Mouse (Mus musculus) intestine, embryonic 16.5 days (tissue): ENCODE data around the gene Mtor. TPM values are rescaled to one million over a fixed set of nuclear protein-coding genes. Genes with fewer than 3 reads are reported as not detected.

Source experiments
- ATAC-seq: fragments of 200-750 bp; cut with Nextera tagmentation; 2 replicates; pipeline ENCODE4 v1.8.0; 2017; ENCODE audit warnings: moderate TSS enrichment, moderate library complexity
- H3K27ac ChIP-seq: fragments of 300-500 bp; sonication (generic); 2 replicates; pipeline ENCODE4 v1.5.1; 2014; ENCODE audit warnings: mild to moderate bottlenecking, low read length
- H3K27me3 ChIP-seq: fragments of 300-500 bp; sonication (generic); replicated peaks from 2 replicates; pipeline ENCODE4 v1.6.1; 2014; ENCODE audit warnings: low read length, control low read depth, mixed read lengths; ENCODE audit not compliant: control insufficient read depth, insufficient read depth
- H3K36me3 ChIP-seq: fragments of 300-500 bp; sonication (generic); 2 replicates; pipeline ENCODE4 v1.6.1; 2014; ENCODE audit warnings: low read length, control low read depth; ENCODE audit not compliant: control insufficient read depth, insufficient read depth
- H3K4me1 ChIP-seq: fragments of 300-500 bp; sonication (generic); 2 replicates; pipeline ENCODE4 v1.6.1; 2014; ENCODE audit warnings: low read length, control low read depth, mixed read lengths; ENCODE audit not compliant: control insufficient read depth, insufficient read depth
- H3K4me2 ChIP-seq: fragments of 300-500 bp; sonication (generic); 2 replicates; pipeline ENCODE4 v1.6.1; 2014; ENCODE audit warnings: low read depth, low read length, control low read depth
- H3K4me3 ChIP-seq: fragments of 300-500 bp; sonication (generic); 2 replicates; pipeline ENCODE4 v1.5.1; 2014; ENCODE audit warnings: mild to moderate bottlenecking, low read length
- H3K9ac ChIP-seq: fragments of 300-500 bp; sonication (generic); 2 replicates; pipeline ENCODE4 v1.6.1; 2014; ENCODE audit warnings: low read depth, low read length
- H3K9me3 ChIP-seq: fragments of 300-500 bp; sonication (generic); 2 replicates; pipeline ENCODE4 v1.6.1; 2016; ENCODE audit warnings: low read length, control low read depth; ENCODE audit not compliant: control insufficient read depth
- WGBS: fragments of 180-500 bp; shearing (Covaris S2); extraction: QIAGEN DNeasy Blood & Tissue Kit; methylation state at CpG from one replicate; pipeline ENCODE4 v1.1.7; 2014; 5-methylcytosine and 5-hydroxymethylcytosine counted together
- polyA plus RNA-seq: library from polyadenylated mRNA; unstranded; fragments of >200 nt; fragmentation: Nextera tagmentation; extraction: Ambion mirVana; gene quantifications from 2 replicates; pipeline ENCODE4 v1.2.1, GENCODE M21; 2015

Mtor gene
- polyA plus RNA-seq, 1 experiment from 2014 or later: 10.9 TPM

DNA sequence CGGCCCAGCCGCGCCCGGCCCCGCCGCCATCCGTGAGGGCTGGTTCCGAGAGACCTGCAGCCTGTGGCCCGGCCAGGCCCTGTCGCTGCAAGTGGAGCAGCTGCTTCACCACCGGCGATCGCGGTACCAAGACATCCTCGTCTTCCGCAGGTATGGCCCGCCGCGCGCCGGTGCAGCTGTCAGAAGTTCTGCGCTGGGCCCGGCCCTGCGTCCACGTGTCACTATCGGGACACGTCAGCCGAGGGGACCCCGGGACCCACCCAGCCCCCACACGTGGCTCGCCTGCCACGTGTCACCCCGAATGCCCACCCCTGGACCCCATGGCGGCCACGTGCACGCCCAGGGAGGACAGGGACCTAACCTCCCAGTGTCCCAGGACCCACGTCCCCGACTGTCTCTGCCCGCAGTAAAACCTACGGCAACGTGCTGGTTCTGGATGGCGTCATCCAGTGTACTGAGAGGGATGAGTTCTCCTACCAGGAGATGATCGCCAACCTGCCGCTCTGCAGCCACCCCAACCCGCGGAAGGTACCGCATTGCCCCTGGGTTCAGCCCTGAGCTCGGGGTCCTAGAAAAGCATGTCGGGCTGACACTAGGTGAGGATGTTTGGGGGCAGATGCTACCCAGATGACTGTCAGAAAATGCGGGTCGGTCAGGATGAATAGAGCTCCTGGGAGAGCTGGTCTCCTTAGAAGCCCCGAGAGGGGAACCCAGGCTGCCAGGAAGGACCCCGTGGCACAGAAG, 143.4 kb downstream of the Mtor start:
- WGBS: under 1% methylated on average over 53 of the region's 53 CpGs
- no peaks in the 10 kb centered on the region for H3K9me3 ChIP-seq
- H3K4me2 ChIP-seq: peak overlapping the region; percentile 83
- H3K27ac ChIP-seq: no peak overlapping the region
- peaks cover 34% of the 10 kb centered on the region for H3K36me3 ChIP-seq
- H3K4me3 ChIP-seq: peak overlapping the region; percentile 96
- H3K4me1 ChIP-seq: peaks cover 13% of the 10 kb centered on the region
- H3K27me3 ChIP-seq: no peaks in the 10 kb centered on the region
- ATAC-seq: peak; percentile 68
- peak overlapping the region; percentile 91 for H3K9ac ChIP-seq

DNA sequence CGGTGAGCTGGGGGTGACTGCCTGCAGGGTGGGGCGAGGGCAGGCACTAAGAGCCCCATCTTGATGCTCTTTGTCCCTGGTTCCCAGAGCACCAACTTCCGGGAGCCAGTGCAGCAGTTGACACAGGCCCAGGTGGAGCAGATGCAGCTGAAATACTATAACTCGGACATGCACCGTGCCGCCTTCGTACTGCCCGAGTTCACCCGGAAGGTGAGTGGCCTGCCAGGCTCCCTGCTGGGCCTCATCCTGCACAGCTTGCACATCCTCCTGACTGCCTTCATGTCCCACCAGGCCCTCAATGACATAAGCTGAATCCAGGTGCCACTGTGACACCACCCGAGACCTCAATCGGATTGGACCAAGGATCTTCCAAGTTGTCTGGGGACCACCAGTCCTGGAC, 145.6 kb downstream of the Mtor start:
- WGBS: 94% methylated on average over 11 of the region's 11 CpGs
- H3K4me3 ChIP-seq: no peak overlapping the region
- H3K36me3 ChIP-seq: peaks cover 51% of the 10 kb centered on the region
- H3K4me1 ChIP-seq: peaks cover 13% of the 10 kb centered on the region
- no peaks in the 10 kb centered on the region for H3K27me3 ChIP-seq
- ATAC-seq: no peak
- no peak overlapping the region for H3K27ac ChIP-seq
- peaks cover 4% of the 10 kb centered on the region; the same call in 1 of the 2 replicates for H3K9me3 ChIP-seq
- H3K4me2 ChIP-seq: no peak overlapping the region
- H3K9ac ChIP-seq: no peak overlapping the region

GRCm38 (mm10) chr4:148595916-148596315, 147.5 kb downstream of the Mtor start:
- Histone ChIP-seq H3K9ac (no peak overlapping the region), H3K27me3 (no peaks in the 10 kb centered on the region), H3K36me3 (peaks cover 52% of the 10 kb centered on the region), H3K4me2 (no peak overlapping the region), H3K27ac (no peak overlapping the region), H3K4me1 (peaks cover 10% of the 10 kb centered on the region), H3K4me3 (no peak overlapping the region), H3K9me3 (peaks cover 4% of the 10 kb centered on the region; the same call in 1 of the 2 replicates)
- 84% methylated on average over 6 of the region's 6 CpGs for WGBS
- no peak for ATAC-seq

GRCm38 (mm10) chr4:148596731-148597130, 148.3 kb downstream of the Mtor start:
- Histone ChIP-seq H3K4me3 (no peak overlapping the region), H3K4me1 (peaks cover 10% of the 10 kb centered on the region), H3K9me3 (peaks cover 4% of the 10 kb centered on the region; the same call in 1 of the 2 replicates), H3K9ac (no peak overlapping the region), H3K27me3 (no peaks in the 10 kb centered on the region), H3K27ac (no peak overlapping the region), H3K36me3 (peaks cover 52% of the 10 kb centered on the region), H3K4me2 (no peak overlapping the region)
- ATAC-seq: no peak
- WGBS: 96% methylated on average over 3 of the region's 3 CpGs

GRCm38 (mm10) chr4:148598826-148599225, 150.4 kb downstream of the Mtor start:
- Histone ChIP-seq H3K4me2 (no peak overlapping the region), H3K27me3 (no peaks in the 10 kb centered on the region), H3K9me3 (peaks cover 4% of the 10 kb centered on the region; the same call in 1 of the 2 replicates), H3K4me1 (no peaks in the 10 kb centered on the region), H3K36me3 (peaks cover 45% of the 10 kb centered on the region), H3K27ac (no peak overlapping the region), H3K9ac (no peak overlapping the region), H3K4me3 (no peak overlapping the region)
- 95% methylated on average over 12 of the region's 12 CpGs for WGBS
- ATAC-seq: no peak

- Histone ChIP-seq H3K4me3 (no peak overlapping the region), H3K27me3 (no peaks in the 10 kb centered on the region), H3K4me2 (no peak overlapping the region), H3K9ac (no peak overlapping the region), H3K36me3 (peaks cover 30% of the 10 kb centered on the region), H3K27ac (no peak overlapping the region), H3K9me3 (peaks cover 4% of the 10 kb centered on the region; the same call in 1 of the 2 replicates), H3K4me1 (no peaks in the 10 kb centered on the region)
- WGBS: 84% methylated on average over 4 of the region's 4 CpGs
- no peak for ATAC-seq
Measured at GRCm38 (mm10) chr4:148600316-148600715, 151.9 kb downstream of the Mtor start.

- Histone ChIP-seq H3K9ac (no peak overlapping the region), H3K4me1 (no peaks in the 10 kb centered on the region), H3K36me3 (peaks cover 17% of the 10 kb centered on the region), H3K4me3 (no peak overlapping the region), H3K4me2 (no peak overlapping the region), H3K27me3 (no peaks in the 10 kb centered on the region), H3K9me3 (peaks cover 4% of the 10 kb centered on the region; the same call in 1 of the 2 replicates), H3K27ac (no peak overlapping the region)
- ATAC-seq: no peak
- 83% methylated on average over 4 of the region's 4 CpGs for WGBS
Measured at GRCm38 (mm10) chr4:148601871-148602270, 153.5 kb downstream of the Mtor start.

DNA sequence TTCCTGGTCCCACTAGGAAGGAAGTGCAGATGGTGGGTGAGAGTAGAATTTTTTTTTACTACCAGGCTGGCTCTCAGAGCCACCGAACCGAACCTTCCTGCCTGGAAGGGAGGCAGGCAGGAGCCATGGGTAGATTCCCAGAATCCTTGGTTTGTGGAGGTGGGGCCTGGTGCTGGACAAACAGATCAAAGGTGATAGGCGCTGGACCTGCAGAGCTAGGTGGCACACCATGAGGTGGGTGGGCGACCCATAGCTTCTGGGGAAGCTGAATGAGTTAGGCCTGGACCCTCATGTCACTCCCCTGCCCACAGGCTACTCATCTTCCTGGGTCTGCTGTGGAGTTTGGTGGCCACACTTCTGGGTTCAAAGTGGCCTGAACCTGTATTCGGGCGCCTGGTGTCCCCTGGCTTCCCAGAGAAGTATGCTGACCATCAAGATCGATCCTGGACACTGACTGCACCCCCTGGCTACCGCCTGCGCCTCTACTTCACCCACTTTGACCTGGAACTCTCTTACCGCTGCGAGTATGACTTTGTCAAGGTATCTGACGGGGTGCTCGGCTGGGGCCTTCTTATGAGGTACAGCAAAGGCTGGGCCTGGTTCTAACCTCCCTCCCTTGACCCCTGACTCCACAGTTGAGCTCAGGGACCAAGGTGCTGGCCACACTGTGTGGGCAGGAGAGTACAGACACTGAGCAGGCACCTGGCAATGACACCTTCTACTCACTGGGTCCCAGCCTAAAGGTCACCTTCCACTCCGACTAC, 154.1 kb downstream of the Mtor start, which contains the start of gene Masp2:
TSS of gene Masp2 (plus strand) at position 198 of the 764 bp plus-strand sequence.
- Histone ChIP-seq H3K27ac (no peak within 1 kb of the TSS), H3K9me3 (peaks cover 4% of the 10 kb centered on the region; the same call in 1 of the 2 replicates), H3K4me2 (no peak within 1 kb of the TSS), H3K4me3 (no peak within 1 kb of the TSS), H3K9ac (no peak within 1 kb of the TSS), H3K4me1 (no peaks in the 10 kb centered on the region), H3K36me3 (peaks cover 13% of the 10 kb centered on the region), H3K27me3 (no peaks in the 10 kb centered on the region)
- 89% methylated on average over 14 of the region's 14 CpGs for WGBS
- no peak for ATAC-seq

DNA sequence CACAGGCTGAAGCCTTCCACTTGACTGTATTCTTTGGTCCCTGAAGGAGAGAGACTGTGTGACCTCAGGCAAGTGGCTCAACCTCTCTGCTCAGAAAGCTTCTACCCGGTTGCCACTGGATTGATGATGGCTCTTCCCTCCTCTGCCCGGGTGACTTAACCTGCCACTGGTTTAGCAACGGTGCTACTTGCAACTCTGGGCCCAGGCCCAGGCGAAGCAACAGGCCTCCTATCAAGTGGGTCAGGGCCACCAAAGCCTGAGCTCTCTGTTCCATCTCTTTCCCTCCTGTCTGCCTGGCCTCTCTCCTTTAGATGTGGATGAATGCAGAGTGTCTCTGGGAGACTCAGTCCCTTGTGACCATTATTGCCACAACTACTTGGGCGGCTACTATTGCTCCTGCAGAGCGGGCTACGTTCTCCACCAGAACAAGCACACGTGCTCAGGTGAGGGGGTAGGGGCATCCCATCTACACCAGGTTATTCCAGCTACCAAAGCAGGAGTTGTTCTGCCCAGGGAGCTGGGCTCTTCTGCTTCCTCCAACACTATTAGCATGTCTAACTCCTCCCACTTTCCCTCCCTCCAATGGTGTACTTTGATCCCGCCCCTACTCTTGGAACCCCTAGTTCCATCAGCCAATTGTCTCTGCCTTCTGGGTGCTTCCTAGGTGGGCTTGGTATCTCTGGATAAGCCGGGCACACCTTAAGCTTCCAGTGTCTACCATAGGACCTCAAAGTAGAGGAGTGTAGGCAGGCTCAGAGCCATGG, 155.1 kb downstream of the Mtor start:
- Histone ChIP-seq H3K9me3 (peaks cover 4% of the 10 kb centered on the region; the same call in 1 of the 2 replicates), H3K4me2 (no peak overlapping the region), H3K27ac (no peak overlapping the region), H3K27me3 (no peaks in the 10 kb centered on the region), H3K4me3 (no peak overlapping the region), H3K4me1 (no peaks in the 10 kb centered on the region), H3K9ac (no peak overlapping the region), H3K36me3 (peaks cover 5% of the 10 kb centered on the region)
- WGBS: 70% methylated on average over 10 of the region's 10 CpGs
- ATAC-seq: no peak
